Mouse (Mus musculus): ENCODE measurements around the gene Qser1. TPM values are rescaled to one million over a fixed set of nuclear protein-coding genes. Genes with fewer than 3 reads are reported as not detected.

Qser1 gene
- polyA plus RNA-seq, 1 experiment from 2014 or later, result 12.4 TPM

- Histone ChIP-seq H3K27me3 (ENCODE audit: control insufficient read depth, insufficient read depth, low read length) (no peaks in the 10 kb centered on the region), H3K4me3 (ENCODE audit: low read depth, low read length) (peak overlapping the region; percentile 66), H3K9ac (replicated peaks; ENCODE audit: low read depth, low read length) (no peak overlapping the region), H3K36me3 (ENCODE audit: control insufficient read depth, insufficient read depth, low read length) (no peaks in the 10 kb centered on the region), H3K4me2 (ENCODE audit: low read depth, low read length) (peak overlapping the region; percentile 100), H3K4me1 (ENCODE audit: control insufficient read depth, insufficient read depth, low read length) (no peaks in the 10 kb centered on the region), H3K27ac (ENCODE audit: low read depth, low read length) (no peak overlapping the region), H3K9me3 (ENCODE audit: control insufficient read depth, low read length) (no peaks in the 10 kb centered on the region)
- ATAC-seq (ENCODE audit: low read depth), result no peak
- 6% methylated on average over 7 of the region's 7 CpGs for WGBS
Observed at GRCm38 (mm10) chr2:104743160-104743559, 73.4 kb downstream of the Qser1 start.

GRCm38 (mm10) chr2:104742741-104743064 is 73.9 kb downstream of the Qser1 start, which contains the start of gene Depdc7:
Gene Depdc7 (minus strand): TSS chr2:104742878.
- peak within 1 kb of the TSS; percentile 100 for H3K4me2 ChIP-seq (ENCODE audit: low read depth, low read length)
- WGBS, result 0% methylated on average over 27 of the region's 31 CpGs
- H3K27me3 ChIP-seq (ENCODE audit: control insufficient read depth, insufficient read depth, low read length), result no peaks in the 10 kb centered on the region
- no peaks in the 10 kb centered on the region for H3K9me3 ChIP-seq (ENCODE audit: control insufficient read depth, low read length)
- H3K4me3 ChIP-seq (ENCODE audit: low read depth, low read length), result peak within 1 kb of the TSS; percentile 66
- ATAC-seq (ENCODE audit: low read depth), result peak; percentile 90
- H3K4me1 ChIP-seq (ENCODE audit: control insufficient read depth, insufficient read depth, low read length), result no peaks in the 10 kb centered on the region
- peak within 1 kb of the TSS; percentile 66 for H3K9ac ChIP-seq (replicated peaks; ENCODE audit: low read depth, low read length)
- no peak within 1 kb of the TSS for H3K27ac ChIP-seq (ENCODE audit: low read depth, low read length)
- H3K36me3 ChIP-seq (ENCODE audit: control insufficient read depth, insufficient read depth, low read length), result no peaks in the 10 kb centered on the region

- WGBS, result 6% methylated on average over 40 of the region's 46 CpGs
- no peak overlapping the region for H3K27ac ChIP-seq (ENCODE audit: low read depth, low read length)
- peak overlapping the region; percentile 66 for H3K4me3 ChIP-seq (ENCODE audit: low read depth, low read length)
- H3K36me3 ChIP-seq (ENCODE audit: control insufficient read depth, insufficient read depth, low read length), result no peaks in the 10 kb centered on the region
- H3K27me3 ChIP-seq (ENCODE audit: control insufficient read depth, insufficient read depth, low read length), result no peaks in the 10 kb centered on the region
- peak overlapping the region; percentile 66 for H3K9ac ChIP-seq (replicated peaks; ENCODE audit: low read depth, low read length)
- peak; percentile 33; the same call in 1 of the 2 replicates for ATAC-seq (ENCODE audit: low read depth)
- no peaks in the 10 kb centered on the region for H3K4me1 ChIP-seq (ENCODE audit: control insufficient read depth, insufficient read depth, low read length)
- no peaks in the 10 kb centered on the region for H3K9me3 ChIP-seq (ENCODE audit: control insufficient read depth, low read length)
- H3K4me2 ChIP-seq (ENCODE audit: low read depth, low read length), result peak overlapping the region; percentile 100
Observed at GRCm38 (mm10) chr2:104741896-104742740, 74.4 kb downstream of the Qser1 start.

GRCm38 (mm10) chr2:104741015-104741758 is 75.4 kb downstream of the Qser1 start:
- H3K4me1 ChIP-seq (ENCODE audit: control insufficient read depth, insufficient read depth, low read length), result no peaks in the 10 kb centered on the region
- H3K4me2 ChIP-seq (ENCODE audit: low read depth, low read length), result no peak overlapping the region
- no peak overlapping the region for H3K27ac ChIP-seq (ENCODE audit: low read depth, low read length)
- 25% methylated on average over 7 of the region's 7 CpGs for WGBS
- no peaks in the 10 kb centered on the region for H3K27me3 ChIP-seq (ENCODE audit: control insufficient read depth, insufficient read depth, low read length)
- no peak overlapping the region for H3K4me3 ChIP-seq (ENCODE audit: low read depth, low read length)
- no peak for ATAC-seq (ENCODE audit: low read depth)
- H3K36me3 ChIP-seq (ENCODE audit: control insufficient read depth, insufficient read depth, low read length), result no peaks in the 10 kb centered on the region
- H3K9ac ChIP-seq (replicated peaks; ENCODE audit: low read depth, low read length), result no peak overlapping the region
- no peaks in the 10 kb centered on the region for H3K9me3 ChIP-seq (ENCODE audit: control insufficient read depth, low read length)

GRCm38 (mm10) chr2:104740248-104740949 is 76.2 kb downstream of the Qser1 start:
- Histone ChIP-seq H3K4me3 (ENCODE audit: low read depth, low read length) (no peak overlapping the region), H3K4me2 (ENCODE audit: low read depth, low read length) (no peak overlapping the region), H3K36me3 (ENCODE audit: control insufficient read depth, insufficient read depth, low read length) (no peaks in the 10 kb centered on the region), H3K9me3 (ENCODE audit: control insufficient read depth, low read length) (no peaks in the 10 kb centered on the region), H3K27ac (ENCODE audit: low read depth, low read length) (no peak overlapping the region), H3K9ac (replicated peaks; ENCODE audit: low read depth, low read length) (no peak overlapping the region), H3K4me1 (ENCODE audit: control insufficient read depth, insufficient read depth, low read length) (no peaks in the 10 kb centered on the region), H3K27me3 (ENCODE audit: control insufficient read depth, insufficient read depth, low read length) (no peaks in the 10 kb centered on the region)
- WGBS, result 61% methylated on average over 7 of the region's 7 CpGs
- no peak for ATAC-seq (ENCODE audit: low read depth)

- Histone ChIP-seq H3K9me3 (ENCODE audit: control insufficient read depth, low read length) (no peaks in the 10 kb centered on the region), H3K9ac (replicated peaks; ENCODE audit: low read depth, low read length) (no peak overlapping the region), H3K4me1 (ENCODE audit: control insufficient read depth, insufficient read depth, low read length) (no peaks in the 10 kb centered on the region), H3K36me3 (ENCODE audit: control insufficient read depth, insufficient read depth, low read length) (no peaks in the 10 kb centered on the region), H3K4me3 (ENCODE audit: low read depth, low read length) (no peak overlapping the region), H3K27ac (ENCODE audit: low read depth, low read length) (no peak overlapping the region), H3K4me2 (ENCODE audit: low read depth, low read length) (no peak overlapping the region), H3K27me3 (ENCODE audit: control insufficient read depth, insufficient read depth, low read length) (no peaks in the 10 kb centered on the region)
- no peak for ATAC-seq (ENCODE audit: low read depth)
- 95% methylated on average over 2 of the region's 2 CpGs for WGBS
Observed at GRCm38 (mm10) chr2:104739691-104740090, 76.9 kb downstream of the Qser1 start.

GRCm38 (mm10) chr2:104736241-104736640 is 80.3 kb downstream of the Qser1 start:
- 76% methylated on average over 7 of the region's 7 CpGs for WGBS
- Histone ChIP-seq H3K4me1 (ENCODE audit: control insufficient read depth, insufficient read depth, low read length) (no peaks in the 10 kb centered on the region), H3K4me3 (ENCODE audit: low read depth, low read length) (no peak overlapping the region), H3K9ac (replicated peaks; ENCODE audit: low read depth, low read length) (no peak overlapping the region), H3K4me2 (ENCODE audit: low read depth, low read length) (no peak overlapping the region), H3K9me3 (ENCODE audit: control insufficient read depth, low read length) (no peaks in the 10 kb centered on the region), H3K27ac (ENCODE audit: low read depth, low read length) (no peak overlapping the region), H3K36me3 (ENCODE audit: control insufficient read depth, insufficient read depth, low read length) (no peaks in the 10 kb centered on the region), H3K27me3 (ENCODE audit: control insufficient read depth, insufficient read depth, low read length) (no peaks in the 10 kb centered on the region)
- no peak for ATAC-seq (ENCODE audit: low read depth)

- Histone ChIP-seq H3K4me3 (ENCODE audit: low read depth, low read length) (no peak overlapping the region), H3K27me3 (ENCODE audit: control insufficient read depth, insufficient read depth, low read length) (no peaks in the 10 kb centered on the region), H3K4me1 (ENCODE audit: control insufficient read depth, insufficient read depth, low read length) (no peaks in the 10 kb centered on the region), H3K36me3 (ENCODE audit: control insufficient read depth, insufficient read depth, low read length) (no peaks in the 10 kb centered on the region), H3K4me2 (ENCODE audit: low read depth, low read length) (no peak overlapping the region), H3K27ac (ENCODE audit: low read depth, low read length) (no peak overlapping the region), H3K9me3 (ENCODE audit: control insufficient read depth, low read length) (no peaks in the 10 kb centered on the region), H3K9ac (replicated peaks; ENCODE audit: low read depth, low read length) (no peak overlapping the region)
- WGBS, result 85% methylated on average over 7 of the region's 7 CpGs
- no peak for ATAC-seq (ENCODE audit: low read depth)
Observed at GRCm38 (mm10) chr2:104732562-104733256, 83.9 kb downstream of the Qser1 start.
